Mouse (Mus musculus) left cerebral cortex, adult 8-10 months (tissue): ENCODE results near the gene Sh3pxd2a. TPM values are rescaled to one million over a fixed set of nuclear protein-coding genes. Genes with fewer than 3 reads are reported as not detected.

Experiments used
- DNase-seq, 2 experiments: peaks; one replicate each; pipeline ENCODE4 v3.0.0; 2022; ENCODE audit warnings: low spot score in 2 of 2
- total RNA-seq, 4 experiments: library from RNA; stranded (reverse); gene quantifications; 2 replicates each; pipeline ENCODE4 v1.2.4; 2022

Sh3pxd2a gene
- total RNA-seq = 10 to 100 TPM; 29.9 to 33.2 (median 31.8) TPM

DNA sequence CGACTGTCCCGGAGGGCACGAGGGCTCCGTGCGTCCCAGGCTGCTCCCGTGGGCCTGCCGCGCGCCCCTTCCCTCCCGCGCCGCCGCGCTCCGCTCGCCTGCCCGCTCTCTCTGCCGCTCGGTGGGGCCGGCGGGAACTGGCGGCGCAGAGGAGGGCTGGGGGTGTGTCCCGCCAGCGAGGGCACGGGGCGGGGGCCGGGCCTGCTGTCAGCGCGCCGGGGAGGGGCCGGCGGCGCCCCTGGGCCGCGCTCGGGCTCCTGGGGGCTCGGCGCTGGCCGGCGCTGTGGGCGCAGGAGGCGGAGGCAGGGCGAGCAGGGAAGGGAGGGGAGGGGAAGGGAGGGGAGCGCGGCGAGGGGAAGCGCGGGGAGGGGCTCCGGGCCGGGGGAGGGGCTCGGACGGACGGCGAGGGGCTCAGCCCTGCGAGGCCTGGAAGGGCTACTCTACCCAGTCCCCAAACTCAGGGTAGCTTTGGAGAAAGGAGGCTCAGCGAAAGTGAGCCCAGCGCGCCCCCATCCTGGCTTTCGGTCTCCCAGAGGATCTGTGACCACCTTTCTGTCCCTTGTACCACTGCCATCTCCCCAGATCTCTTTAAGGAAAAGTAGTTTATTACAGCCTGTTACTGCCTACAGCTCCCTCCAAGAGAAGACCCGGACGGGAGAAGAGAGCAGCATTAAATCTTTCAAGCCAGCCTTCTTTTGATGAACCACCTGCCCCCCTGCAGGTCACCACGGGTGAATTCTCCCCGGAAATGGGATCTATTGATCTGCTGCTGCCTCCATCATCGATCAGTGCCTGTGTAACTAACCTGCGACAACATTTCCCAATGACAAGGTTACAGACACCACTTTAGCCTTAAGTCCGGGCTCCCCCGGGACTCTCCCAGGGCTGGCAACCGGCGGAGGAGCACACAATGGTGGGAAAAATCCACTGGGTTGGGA lies at the start of gene Sh3pxd2a:
Gene Sh3pxd2a, minus strand, starts transcription at position 98 of the 938 bp plus-strand sequence.
- DNase-seq = no peak

DNA sequence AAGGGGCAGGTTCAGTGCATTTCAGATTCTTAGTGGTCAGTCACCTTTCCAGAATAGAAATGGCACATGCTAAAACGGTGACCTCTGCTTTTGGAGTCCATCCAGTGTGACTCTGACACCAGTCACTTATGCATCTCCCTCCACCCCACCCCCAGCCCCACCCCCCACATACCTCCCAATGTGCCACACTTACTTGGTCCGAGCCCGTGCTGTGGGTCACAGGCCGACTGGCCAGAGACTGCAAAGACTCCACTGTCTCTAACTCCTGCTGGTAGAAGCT lies 49.4 kb upstream of the Sh3pxd2a start:
- no peak for DNase-seq

GRCm38 (mm10) chr19:47512794-47513617 lies 48.8 kb upstream of the Sh3pxd2a start:
- no peak for DNase-seq

- no peak for DNase-seq
Measured at GRCm38 (mm10) chr19:47511958-47512357, 47.8 kb upstream of the Sh3pxd2a start.

DNA sequence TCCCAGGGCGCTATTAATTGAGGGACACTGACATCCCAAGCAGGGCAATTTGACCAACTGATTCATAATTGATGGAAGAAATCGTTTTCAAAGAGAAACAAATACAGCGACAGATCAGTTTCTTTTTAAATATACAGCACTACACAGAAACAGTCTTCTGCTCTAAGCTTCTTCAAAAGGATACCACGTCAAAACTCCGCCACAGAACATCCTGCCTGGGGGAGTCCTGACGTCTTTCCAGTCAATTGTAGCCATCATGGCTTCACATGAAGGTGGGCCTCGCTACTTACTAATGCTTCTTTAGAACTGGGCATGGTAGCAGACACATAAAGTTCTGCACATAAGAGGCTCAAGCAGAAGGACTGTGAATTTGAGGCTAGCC lies 47.1 kb upstream of the Sh3pxd2a start:
- no peak for DNase-seq

DNA sequence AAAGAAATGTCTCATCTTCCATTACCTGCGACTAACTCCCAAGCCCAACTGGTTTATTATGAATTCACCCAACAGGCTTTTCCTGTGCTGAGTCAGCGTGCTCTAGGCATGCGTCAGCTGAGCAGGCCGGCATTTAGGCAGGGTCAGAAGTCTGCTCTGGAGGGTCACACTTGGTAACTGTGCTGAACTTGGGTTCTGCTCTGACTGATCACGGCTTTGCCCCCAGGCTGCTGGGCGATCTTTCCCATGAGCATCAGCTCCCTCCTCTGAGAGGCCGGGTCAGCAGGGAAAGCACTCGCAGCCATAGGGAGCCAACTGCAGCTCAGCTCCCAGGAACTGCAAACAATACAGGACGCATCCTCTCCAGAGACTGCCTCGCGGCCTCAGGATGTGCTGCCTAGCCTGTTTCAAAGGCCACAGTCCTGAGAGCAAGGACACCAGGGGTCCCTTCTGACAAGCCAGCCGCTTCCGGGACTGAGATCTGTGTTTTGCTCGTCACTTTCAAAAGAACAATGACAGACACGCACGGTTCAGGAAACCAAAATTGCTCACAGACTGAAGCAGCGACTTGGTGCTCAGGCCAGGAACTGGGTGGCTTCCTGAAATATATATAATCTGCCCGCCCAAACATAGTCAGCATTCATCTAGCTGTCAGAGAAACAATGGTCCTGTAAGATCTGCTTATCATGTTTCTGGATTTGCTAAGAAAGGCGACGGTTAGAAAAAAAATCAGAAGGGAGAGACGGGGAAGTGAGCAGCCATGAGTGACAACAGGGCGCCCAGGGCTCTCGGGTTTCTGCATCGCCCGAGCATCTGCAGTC lies 46.5 kb upstream of the Sh3pxd2a start:
- DNase-seq = no peak

DNA sequence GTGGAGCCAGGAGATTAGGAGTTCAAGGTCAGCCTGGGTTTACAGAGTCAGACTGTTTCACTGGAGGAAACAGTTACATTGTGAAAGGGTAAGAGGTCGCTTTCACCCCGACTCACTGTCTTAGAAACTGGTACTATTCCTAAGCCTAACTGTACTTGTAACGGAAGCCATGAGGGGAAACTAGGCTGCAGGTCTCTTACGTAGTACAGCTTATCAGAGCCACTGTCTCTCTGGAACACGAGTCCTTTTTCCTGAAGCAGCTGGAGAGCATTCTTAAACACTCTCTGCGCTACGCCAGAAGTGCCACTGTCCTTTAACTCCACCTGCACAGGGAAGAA lies 45.9 kb upstream of the Sh3pxd2a start:
- DNase-seq = no peak

DNA sequence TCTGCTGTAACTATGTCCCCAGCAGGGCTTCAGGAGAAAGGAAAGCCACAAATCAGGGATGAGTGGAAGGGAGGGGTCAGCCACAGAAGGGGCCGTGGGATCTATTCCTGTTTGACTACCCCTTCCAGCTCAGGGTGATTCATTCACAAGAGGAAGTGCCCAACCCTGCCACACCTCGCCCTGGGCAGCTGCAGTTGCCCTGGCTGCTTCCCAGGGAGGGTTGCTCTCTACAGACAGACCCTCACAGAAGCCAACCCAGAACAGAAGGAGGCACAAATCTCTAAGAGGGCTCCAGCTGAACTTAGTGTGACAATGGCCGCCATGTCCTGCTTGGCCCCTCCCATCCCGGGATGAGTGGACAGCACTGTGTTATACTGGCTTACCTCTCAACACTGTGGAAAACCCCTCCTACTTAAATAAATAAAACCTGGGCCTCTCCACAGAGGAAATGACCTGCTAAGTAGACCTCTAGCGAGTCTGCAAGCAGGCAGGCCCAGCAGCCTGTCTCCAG lies 44.6 kb upstream of the Sh3pxd2a start:
- no peak for DNase-seq

DNA sequence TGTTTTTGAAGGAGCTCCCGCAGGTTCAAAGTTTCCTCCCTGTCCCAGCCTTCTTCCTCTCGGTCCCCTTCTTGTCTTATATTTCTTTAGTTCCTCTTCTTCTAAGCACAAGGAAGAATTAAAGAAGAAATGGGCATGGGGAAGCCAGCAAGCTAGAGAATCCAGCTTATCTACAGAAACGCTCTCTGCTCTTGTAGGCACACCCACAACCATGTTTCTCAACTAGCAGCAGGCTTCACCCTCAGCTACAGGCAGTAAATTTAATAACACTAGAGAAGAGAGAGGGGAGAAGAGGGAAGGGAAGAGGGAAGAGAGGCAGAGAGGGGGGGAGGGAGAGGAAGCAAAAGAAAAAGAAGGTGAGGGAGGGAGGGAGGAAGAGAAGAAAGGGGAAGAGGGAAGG lies 44.0 kb upstream of the Sh3pxd2a start:
- no peak for DNase-seq

GRCm38 (mm10) chr19:47507128-47508121 lies 43.2 kb upstream of the Sh3pxd2a start:
- peak; percentile 42 to 56 for DNase-seq

- DNase-seq = no peak
Measured at GRCm38 (mm10) chr19:47503625-47504024, 39.4 kb upstream of the Sh3pxd2a start.

DNA sequence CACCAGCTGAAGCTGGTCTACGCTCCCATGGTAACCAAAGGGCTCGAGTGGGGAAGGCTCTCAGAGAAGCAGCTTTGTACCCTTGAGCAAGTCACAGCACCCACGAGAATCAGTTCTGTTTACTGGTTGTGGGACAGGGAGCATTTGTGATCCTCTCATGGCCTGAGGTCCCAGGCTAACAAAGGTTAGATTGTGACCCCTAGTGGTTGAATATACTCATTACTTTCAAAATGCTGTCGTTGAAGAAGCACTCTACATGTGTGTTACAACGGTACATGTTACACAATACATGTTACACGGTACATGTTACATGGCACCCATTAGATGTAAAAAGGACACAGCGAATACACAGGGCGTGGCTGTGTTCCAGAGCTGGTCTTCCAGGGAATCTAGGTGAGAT lies 38.4 kb upstream of the Sh3pxd2a start:
- no peak for DNase-seq

DNA sequence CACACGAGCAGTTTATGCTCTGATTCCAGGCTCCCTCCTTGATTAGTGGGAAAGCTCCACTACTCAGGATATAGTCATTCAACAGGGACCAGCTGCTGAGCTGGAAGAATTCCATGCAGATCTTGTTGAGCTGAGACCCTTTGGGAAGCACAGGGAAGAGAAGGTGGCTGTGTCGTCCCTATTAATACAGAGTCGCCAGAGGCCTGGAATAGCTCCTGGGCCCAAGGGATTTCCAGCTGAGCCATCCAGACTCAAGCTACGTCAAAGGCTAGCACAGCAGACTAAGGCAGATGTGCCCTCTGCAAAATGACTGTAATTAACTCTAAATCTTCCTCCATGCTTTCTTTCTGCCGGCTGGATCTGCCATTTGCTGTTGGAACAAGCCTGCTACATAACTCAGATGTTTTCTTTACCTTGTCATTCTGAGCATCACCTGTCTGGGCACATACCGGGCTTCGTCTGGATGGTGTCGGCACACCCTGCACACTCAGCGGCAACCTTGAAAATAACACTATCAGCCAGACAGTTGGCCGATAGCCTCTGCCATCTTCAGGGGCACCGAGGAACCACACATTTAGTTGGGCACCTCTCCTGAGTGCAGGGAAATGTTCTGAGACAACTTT lies 36.3 kb upstream of the Sh3pxd2a start:
- DNase-seq = no peak

DNA sequence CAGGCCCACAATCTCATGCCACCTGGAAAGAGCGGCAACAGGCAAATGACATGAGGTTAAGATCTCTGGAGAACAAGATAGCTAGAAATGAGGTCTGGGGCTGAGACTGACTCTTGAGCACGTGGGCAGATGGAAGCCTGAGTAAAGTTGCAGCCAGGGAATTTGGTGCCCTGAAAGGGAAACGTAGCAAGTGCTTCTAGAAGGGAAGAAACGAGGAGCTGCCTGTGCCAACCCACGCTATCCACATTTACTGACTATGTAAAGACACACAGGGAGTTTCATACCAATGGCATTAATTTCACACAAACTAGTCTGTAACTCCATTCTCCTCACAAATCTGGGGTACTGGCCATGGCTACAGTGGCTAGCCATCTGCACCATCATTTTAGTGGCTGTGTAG lies 35.6 kb upstream of the Sh3pxd2a start:
- no peak for DNase-seq

DNA sequence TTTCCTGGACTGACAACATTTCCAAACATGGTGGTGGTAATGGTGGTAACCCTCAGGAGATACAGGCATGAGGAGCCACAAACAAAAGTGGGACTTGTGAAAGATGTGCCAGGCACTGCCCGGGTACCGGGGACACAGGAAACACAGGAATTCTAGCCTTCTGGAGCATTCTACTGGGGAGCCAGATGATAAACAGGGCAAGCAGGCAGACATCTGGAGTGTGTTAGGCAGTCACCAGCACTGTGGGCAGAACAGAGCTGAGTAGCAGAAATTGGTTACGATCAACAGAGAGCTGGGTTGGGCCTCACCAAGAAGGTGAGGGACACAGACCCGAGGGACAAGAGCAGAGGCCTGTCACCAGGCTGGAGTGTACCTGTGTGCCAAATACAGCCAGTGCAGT lies 34.7 kb upstream of the Sh3pxd2a start:
- DNase-seq = no peak

DNA sequence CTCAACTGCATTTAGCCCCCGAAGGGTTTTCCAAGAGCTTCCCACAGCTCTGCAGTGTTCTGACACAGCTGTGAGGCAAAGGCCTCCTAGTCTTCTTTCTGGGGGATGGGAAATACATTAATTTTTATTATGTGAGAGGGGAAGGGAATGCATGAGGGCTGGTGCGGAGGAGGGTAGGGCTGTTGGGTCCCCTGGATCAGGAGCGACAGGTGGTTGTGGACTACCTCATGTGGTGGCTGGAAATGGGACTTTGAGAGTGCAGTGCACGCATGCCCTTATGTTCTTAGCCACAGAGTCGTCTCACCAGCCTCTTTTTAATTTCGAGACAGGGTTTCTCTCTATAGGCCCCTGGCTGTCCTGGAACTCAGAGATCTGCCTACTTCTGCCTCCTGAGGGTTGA lies 33.5 kb upstream of the Sh3pxd2a start:
- DNase-seq = no peak

GRCm38 (mm10) chr19:47497313-47497712 lies 33.1 kb upstream of the Sh3pxd2a start:
- no peak for DNase-seq

GRCm38 (mm10) chr19:47493017-47493997 lies 29.1 kb upstream of the Sh3pxd2a start:
- DNase-seq = no peak

DNA sequence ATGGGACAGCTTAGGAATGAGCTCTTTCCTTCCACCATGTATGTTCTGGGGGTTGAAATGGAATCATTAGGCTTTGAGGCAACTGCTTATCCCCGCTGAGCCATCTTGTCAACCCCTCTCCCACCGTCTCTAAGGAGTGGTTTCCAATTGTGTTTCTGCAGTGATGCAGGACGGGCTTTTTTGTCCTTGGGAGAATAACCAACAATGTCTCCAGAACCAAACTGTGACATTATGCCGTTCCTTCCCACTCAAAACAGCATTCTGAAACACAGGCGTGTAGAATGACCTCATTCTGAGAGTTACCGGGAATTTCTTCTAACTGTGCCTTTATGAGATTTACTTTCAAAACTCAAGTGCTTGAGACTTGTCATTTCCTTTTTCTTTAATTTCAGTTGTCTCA lies 28.2 kb upstream of the Sh3pxd2a start:
- DNase-seq = no peak
